9 mouse cellular contexts compared by ENCODE assay signal in the genomic region with DNA sequence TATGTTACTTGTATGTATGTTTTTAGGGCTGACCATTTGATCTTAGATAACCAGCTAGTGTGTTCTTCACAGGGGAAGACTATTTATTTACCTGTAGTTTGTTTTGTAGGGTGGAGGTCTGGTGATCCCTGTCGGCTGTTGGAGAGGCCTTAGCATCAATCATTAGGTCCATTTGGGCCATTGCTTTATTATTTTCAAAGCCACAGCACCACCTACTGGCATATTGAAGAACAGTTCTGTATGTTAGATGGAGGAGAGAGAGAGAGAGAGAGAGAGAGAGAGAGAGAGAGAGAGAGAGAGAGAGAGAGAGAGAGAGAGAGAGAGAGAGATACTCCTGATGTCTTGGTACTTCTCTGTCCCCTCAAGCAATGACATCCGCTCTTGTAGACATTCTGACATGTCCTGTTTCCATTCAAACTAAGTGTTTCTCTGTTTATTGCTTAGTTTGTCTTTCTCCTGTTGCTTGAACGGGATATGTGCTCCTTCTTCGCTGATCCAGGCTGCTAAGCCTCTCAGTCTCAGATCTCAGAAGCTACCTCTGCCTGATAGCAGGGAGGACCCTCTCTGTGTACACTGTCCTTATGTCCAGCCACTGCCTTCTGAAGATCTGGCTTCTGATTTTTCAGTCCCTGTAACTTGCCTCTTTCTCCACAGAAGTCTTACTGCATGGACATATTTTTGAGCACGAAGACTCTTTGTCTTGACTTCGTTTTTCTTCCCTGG. TPM values are rescaled to one million over a fixed set of nuclear protein-coding genes. Genes with fewer than 3 reads are reported as not detected.
DNase-seq lines count a peak whose midpoint lies in the region; ATAC-seq and TF ChIP-seq lines count a peak whose summit lies in the region.
"Had no signal": no experiment of that assay in that cellular context is flagged by ENCODE, and none has a peak within 500 bp of the region (broad histone marks: within the 10 kb centered on the region; RNA-seq: fewer than 3 reads in every experiment).

No protein-coding gene starts in this region.

- H3K36me3 ChIP-seq in heart, adult 2 months (ENCODE audit: control insufficient read depth, insufficient read depth, low read length) = no peaks in the 10 kb centered on the region
- H3K36me3 ChIP-seq in heart, embryonic 11.5 days (ENCODE audit: control insufficient read depth, insufficient read depth, low read length) = no peaks in the 10 kb centered on the region
- no peaks in the 10 kb centered on the region for H3K36me3 ChIP-seq in MEL (ENCODE audit: control insufficient read depth in 1 of 2, insufficient read depth in 2 of 2, low read length in 2 of 2)
- no peaks in the 10 kb centered on the region for H3K36me3 ChIP-seq in hindbrain, embryonic 10.5 days
- H3K36me3 ChIP-seq in stomach, postnatal 0 days (ENCODE audit: control insufficient read depth, insufficient read depth, low read length) = no peaks in the 10 kb centered on the region
- H3K36me3 ChIP-seq: limb, embryonic 15.5 days had no signal

- no peaks in the 10 kb centered on the region for H3K79me2 ChIP-seq in heart, adult 2 months (replicated peaks; ENCODE audit: control insufficient read depth, insufficient read depth, low read length)
- H3K79me2 ChIP-seq in MEL (ENCODE audit: control insufficient read depth, insufficient read depth, low read length, poor library complexity) = no peaks in the 10 kb centered on the region

- TF ChIP-seq RAD21 in MEL (IDR thresholded peaks at IDR 0.05; ENCODE audit: low read depth, low read length) = peak; percentile 92

- no peak for TF ChIP-seq EP300 in heart, adult 2 months (IDR thresholded peaks at IDR 0.05; ENCODE audit: insufficient read depth, low read depth, low read length)
- TF ChIP-seq EP300 in MEL (IDR thresholded peaks at IDR 0.05; ENCODE audit: low read depth in 1 of 2, low read length in 2 of 2) = no peak
- TF ChIP-seq EP300 in stomach, postnatal 0 days (optimal IDR thresholded peaks at IDR 0.05) = no peak

- peak; percentile 67 for TF ChIP-seq CTCF in heart, adult 2 months (IDR thresholded peaks at IDR 0.05)
- peak; percentile 12 to 88 (median 46); a peak in 3 of 6 replicates for TF ChIP-seq CTCF in MEL (IDR thresholded peaks at IDR 0.05 in 2 of 3, conservative IDR thresholded peaks at IDR 0.05 in 1 of 3; ENCODE audit: control insufficient read depth in 1 of 3, insufficient read depth in 1 of 3, low read depth in 2 of 3, low read length in 3 of 3, poor library complexity in 1 of 3, severe bottlenecking in 1 of 3)
- TF ChIP-seq CTCF in stomach, postnatal 0 days (IDR thresholded peaks at IDR 0.05; ENCODE audit: low read depth) = peak; percentile 84

- H3K9me3 ChIP-seq in heart, embryonic 11.5 days (replicated peaks; ENCODE audit: control insufficient read depth, low read length) = no peaks in the 10 kb centered on the region
- H3K9me3 ChIP-seq in MEL (replicated peaks; ENCODE audit: insufficient read depth, low read length) = no peaks in the 10 kb centered on the region
- H3K9me3 ChIP-seq in hindbrain, embryonic 10.5 days = no peaks in the 10 kb centered on the region
- H3K9me3 ChIP-seq in stomach, postnatal 0 days (ENCODE audit: control insufficient read depth, low read length) = no peaks in the 10 kb centered on the region
- H3K9me3 ChIP-seq: limb, embryonic 15.5 days had no signal

- intact Hi-C loops in heart, adult 2 months (cut with DNase I) = loop anchor here (1.0 to 5.0 kb wide), 5 partner anchors 37 to 377 kb away; no protein-coding TSS in a partner anchor

- H3K4me3 ChIP-seq in heart, adult 2 months = no peak overlapping the region
- no peak overlapping the region for H3K4me3 ChIP-seq in heart, embryonic 11.5 days (ENCODE audit: low read depth, low read length)
- no peak overlapping the region for H3K4me3 ChIP-seq in MEL (ENCODE audit: control insufficient read depth in 1 of 2, insufficient read depth in 1 of 2, low read depth in 2 of 2, low read length in 2 of 2)
- H3K4me3 ChIP-seq in hindbrain, embryonic 10.5 days = no peak overlapping the region
- no peak overlapping the region for H3K4me3 ChIP-seq in stomach, postnatal 0 days (ENCODE audit: low read depth, low read length)
- H3K4me3 ChIP-seq: limb, embryonic 15.5 days had no signal

- no peaks in the 10 kb centered on the region for H3K4me1 ChIP-seq in heart, adult 2 months (ENCODE audit: control insufficient read depth, insufficient read depth, low read length)
- H3K4me1 ChIP-seq in heart, embryonic 11.5 days (ENCODE audit: control insufficient read depth, insufficient read depth, low read length) = no peaks in the 10 kb centered on the region
- H3K4me1 ChIP-seq in MEL (ENCODE audit: control insufficient read depth in 1 of 2, insufficient read depth in 2 of 2, low read length in 2 of 2) = no peaks in the 10 kb centered on the region
- H3K4me1 ChIP-seq in hindbrain, embryonic 10.5 days (replicated peaks) = no peaks in the 10 kb centered on the region
- H3K4me1 ChIP-seq in stomach, postnatal 0 days (replicated peaks; ENCODE audit: control insufficient read depth, insufficient read depth) = no peaks in the 10 kb centered on the region
- H3K4me1 ChIP-seq: limb, embryonic 15.5 days had no signal

- no peak for TF ChIP-seq POLR2A in heart, adult 2 months (IDR thresholded peaks at IDR 0.05; ENCODE audit: insufficient read depth, low read depth, low read length)
- TF ChIP-seq POLR2A in MEL (IDR thresholded peaks at IDR 0.05; ENCODE audit: control insufficient read depth in 1 of 2, insufficient read depth in 1 of 2, low read depth in 1 of 2, low read length in 2 of 2, poor library complexity in 1 of 2) = no peak

- 40% methylated on average over 6 of the region's 6 CpGs for WGBS in heart, adult 2 months
- 42% methylated on average over 6 of the region's 6 CpGs for WGBS in heart, embryonic 11.5 days (ENCODE audit: insufficient replicate concordance)
- WGBS in hindbrain, embryonic 10.5 days = 48% methylated on average over 6 of the region's 6 CpGs
- WGBS in stomach, postnatal 0 days = 35% methylated on average over 6 of the region's 6 CpGs

- H3K9ac ChIP-seq in heart, adult 2 months (ENCODE audit: low read depth, low read length) = no peak overlapping the region
- no peak overlapping the region for H3K9ac ChIP-seq in heart, embryonic 11.5 days (ENCODE audit: low read depth, low read length)
- H3K9ac ChIP-seq in MEL (ENCODE audit: control insufficient read depth, low read depth, low read length, poor library complexity, severe bottlenecking) = no peak overlapping the region
- no peak overlapping the region for H3K9ac ChIP-seq in stomach, postnatal 0 days (ENCODE audit: low read length)
- H3K9ac ChIP-seq: limb, embryonic 15.5 days had no signal

- ATAC-seq in heart, embryonic 11.5 days (replicated peaks; ENCODE audit: insufficient number of reproducible peaks, low FRiP score, low TSS enrichment) = no peak
- ATAC-seq in megakaryocyte progenitor cell, adult 5-6 weeks (replicated peaks; ENCODE audit: poor library complexity) = peak; percentile 97
- peak; percentile 53 for ATAC-seq in stomach, postnatal 0 days (ENCODE audit: low FRiP score, low TSS enrichment)

- H3K4me2 ChIP-seq in heart, embryonic 11.5 days = no peak overlapping the region
- no peak overlapping the region for H3K4me2 ChIP-seq in stomach, postnatal 0 days (replicated peaks; ENCODE audit: low read depth)
- H3K4me2 ChIP-seq: limb, embryonic 15.5 days had no signal

- H3K27ac ChIP-seq in heart, adult 2 months = no peak overlapping the region
- H3K27ac ChIP-seq in heart, embryonic 11.5 days (ENCODE audit: low read depth, low read length) = no peak overlapping the region
- no peak overlapping the region for H3K27ac ChIP-seq in MEL (ENCODE audit: control insufficient read depth, low read depth, low read length)
- no peak overlapping the region for H3K27ac ChIP-seq in hindbrain, embryonic 10.5 days
- H3K27ac ChIP-seq in stomach, postnatal 0 days (replicated peaks) = no peak overlapping the region
- H3K27ac ChIP-seq: limb, embryonic 15.5 days had no signal

- no peak for DNase-seq in heart, adult 2 months
- DNase-seq in MEL (ENCODE audit: low read depth, low spot score) = peak; percentile 82
- peak; percentile 9 to 59 for DNase-seq in cerebellum, postnatal 36 days
- DNase-seq in hindbrain, embryonic 10.5 days (ENCODE audit: low spot score) = peak; percentile 21
- DNase-seq in layer of hippocampus, postnatal 10 days (ENCODE audit: low spot score in 2 of 2) = peak; percentile 53 to 65
- DNase-seq in stomach, postnatal 0 days (ENCODE audit: low spot score) = no peak

- no peaks in the 10 kb centered on the region for H3K27me3 ChIP-seq in heart, adult 2 months (ENCODE audit: control insufficient read depth, insufficient read depth, low read length)
- peaks cover 15% of the 10 kb centered on the region for H3K27me3 ChIP-seq in heart, embryonic 11.5 days (ENCODE audit: control insufficient read depth, insufficient read depth, low read length)
- H3K27me3 ChIP-seq in MEL (ENCODE audit: control insufficient read depth in 1 of 2, insufficient read depth in 2 of 2, low read length in 2 of 2) = no peaks in the 10 kb centered on the region
- H3K27me3 ChIP-seq in hindbrain, embryonic 10.5 days (ENCODE audit: insufficient read depth, poor library complexity, severe bottlenecking) = no peaks in the 10 kb centered on the region
- no peaks in the 10 kb centered on the region for H3K27me3 ChIP-seq in stomach, postnatal 0 days (ENCODE audit: control insufficient read depth, insufficient read depth, low read length)

TF ChIP-seq in MEL, 35 proteins besides CTCF, POLR2A, EP300 and RAD21 (continues in another document):
- TF ChIP-seq USF1 (IDR thresholded peaks at IDR 0.05; ENCODE audit: low read depth, low read length) = no peak
- TF ChIP-seq MAZ (IDR thresholded peaks at IDR 0.05; ENCODE audit: low read depth, low read length) = 0 out of 2 replicates have a peak, but pooled peaks have one; percentile 53
- TF ChIP-seq SMC3 (IDR thresholded peaks at IDR 0.05; ENCODE audit: low read depth, low read length) = peak; percentile 94
- no peak for TF ChIP-seq CHD2 (IDR thresholded peaks at IDR 0.05; ENCODE audit: low read length)
- TF ChIP-seq TAL1 (IDR thresholded peaks at IDR 0.05; ENCODE audit: low read length) = no peak
- TF ChIP-seq JUND (IDR thresholded peaks at IDR 0.05; ENCODE audit: low read depth, low read length) = peak; percentile 100
- 0 out of 2 replicates have a peak, but pooled peaks have one; percentile 37 for TF ChIP-seq MXI1 (IDR thresholded peaks at IDR 0.05; ENCODE audit: low read depth, low read length)

RNA-seq across cellular contexts. Expression of gene Fam241a, which starts 52.9 kb away (rescaled TPM):
- total RNA-seq in heart, adult 2 months (2021) = 1 to 10 TPM; 3.6 to 4.2 TPM
- polyA plus RNA-seq in heart, adult 2 months (2012; rRNA removed) = 1.3 and 1.7 TPM in 2 replicates
- polyA plus RNA-seq in heart, embryonic 11.5 days (2014; fragmentation: Nextera tagmentation; extraction: Ambion mirVana) = 9.8 and 11.0 TPM in 2 replicates
- total RNA-seq in MEL (2012; rRNA removed) = 22.2 and 30.2 TPM in 2 replicates
- polyA plus RNA-seq in MEL (2012; ENCODE audit: insufficient read depth in 1 of 2, insufficient read length in 2 of 2, low read depth in 1 of 2, low replicate concordance in 2 of 2, missing spikeins in 1 of 2) = 10 to 100 TPM in 1 of 2 experiments, not detected in 1; 32.0 TPM
- polyA plus RNA-seq in hindbrain, embryonic 10.5 days (2016; fragmentation: Nextera tagmentation; extraction: Ambion mirVana) = 4.6 and 7.1 TPM in 2 replicates
- 1 to 10 TPM; 5.8 to 6.4 TPM for total RNA-seq in layer of hippocampus, postnatal 10 days (2021)
- 34.4 and 38.7 TPM in 2 replicates for total RNA-seq in megakaryocyte progenitor cell, adult 5-6 weeks (2015)
- total RNA-seq in megakaryocyte progenitor cell, adult 5-6 weeks (2017) = 21.0 and 27.7 TPM in 2 replicates
- 27.3 and 28.8 TPM in 2 replicates for polyA plus RNA-seq in stomach, postnatal 0 days (2015; fragmentation: Nextera tagmentation; extraction: Ambion mirVana)

Comparison
In these comparisons a context has a peak if more than half of its experiments do, and no peak if none do; other contexts are left out.
1. DNase-seq: peak in MEL (single experiment), cerebellum, postnatal 36 days (2 of 2), hindbrain, embryonic 10.5 days (single experiment) and layer of hippocampus, postnatal 10 days (2 of 2); none in heart, adult 2 months (0 of 2) and stomach, postnatal 0 days (single experiment).
2. Peak in every context shown above with its lines, with median percentiles within 50 percentile points of each other: CTCF ChIP-seq.